Mouse (Mus musculus): ENCODE results near the gene Iqcb1. TPM values are rescaled to one million over a fixed set of nuclear protein-coding genes. Genes with fewer than 3 reads are reported as not detected.

The Iqcb1 gene
- polyA plus RNA-seq (2012; ENCODE audit: low replicate concordance): 0.06 and 0.94 TPM in 2 replicates

DNA sequence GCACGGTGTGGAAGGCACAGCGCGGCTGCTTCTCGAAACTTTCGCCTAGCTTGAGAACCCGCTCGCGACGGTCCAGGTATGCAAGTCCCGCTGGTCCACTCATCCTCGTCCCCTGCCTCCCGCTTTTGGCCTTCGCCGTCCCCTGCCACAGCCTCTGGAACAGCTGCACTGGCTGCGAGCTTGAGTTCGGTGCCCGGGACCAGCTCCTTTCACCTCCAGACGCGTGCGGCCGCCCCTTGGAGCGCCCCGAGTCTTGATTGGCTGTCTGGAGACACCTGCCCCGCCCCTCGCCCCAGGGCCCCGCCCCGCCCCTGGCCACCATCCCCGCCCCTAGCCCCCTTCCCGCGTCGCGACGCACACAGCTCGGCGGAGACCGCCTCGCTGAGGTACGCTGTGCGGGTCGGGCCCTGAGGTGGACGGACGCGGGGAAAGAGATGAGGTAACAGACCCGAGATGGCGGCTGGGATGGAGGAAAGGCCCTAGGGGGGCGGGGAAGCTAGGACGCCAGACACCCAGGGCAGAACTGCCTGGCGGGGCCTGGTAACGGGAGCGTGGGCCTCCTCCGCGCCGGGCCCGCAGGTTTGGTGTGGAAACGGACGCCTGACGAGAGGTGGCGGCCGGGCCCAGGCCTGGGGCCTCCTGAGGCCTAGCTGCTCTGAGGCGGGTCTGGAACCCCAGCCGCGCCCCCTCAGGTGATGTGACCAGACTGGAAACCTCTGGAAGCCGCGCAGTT is at the start of gene Iqcb1:
Gene Iqcb1, plus strand, starts transcription at position 332 of the 733 bp plus-strand sequence.

GRCm38 (mm10) chr16:36784594-36785313 is 43.4 kb upstream of the Iqcb1 start, which contains the start of gene Slc15a2:
Slc15a2 (minus strand) TSS chr16:36784962.

GRCm38 (mm10) chr16:36874583-36875275 is 46.5 kb downstream of the Iqcb1 start, which contains the start of the genes Eaf2 and Golgb1:
Eaf2 (minus strand) TSS chr16:36875003.
Golgb1 (plus strand) TSS chr16:36875140.

Other genes starting within 250 kb of the Iqcb1 start
- gene Cd86, start 162.3 kb upstream of the Iqcb1 start, polyA plus RNA-seq (2012; ENCODE audit: low replicate concordance): 0.07 and 0.98 TPM in 2 replicates
- gene Ildr1, start 134.4 kb upstream of the Iqcb1 start, polyA plus RNA-seq (2012; ENCODE audit: low replicate concordance): 1.3 and 2.7 TPM in 2 replicates
- gene Slc15a2, start 43.4 kb upstream of the Iqcb1 start, polyA plus RNA-seq (2012; ENCODE audit: low replicate concordance): 0.16 and 0.38 TPM in 2 replicates
- gene Eaf2, start 46.6 kb downstream of the Iqcb1 start, polyA plus RNA-seq (2012; ENCODE audit: low replicate concordance): 1.1 and 4.2 TPM in 2 replicates
- 11.3 and 17.2 TPM in 2 replicates for gene Golgb1, start 46.8 kb downstream of the Iqcb1 start, polyA plus RNA-seq (2012; ENCODE audit: low replicate concordance)
- 31.8 and 42.0 TPM in 2 replicates for gene Hcls1, start 106.6 kb downstream of the Iqcb1 start, polyA plus RNA-seq (2012; ENCODE audit: low replicate concordance)
- 0.07 and 0.22 TPM in 2 replicates for gene Fbxo40, start 162.1 kb downstream of the Iqcb1 start, polyA plus RNA-seq (2012; ENCODE audit: low replicate concordance)
- 4.0 and 6.3 TPM in 2 replicates for gene Polq, start 183.4 kb downstream of the Iqcb1 start, polyA plus RNA-seq (2012; ENCODE audit: low replicate concordance)

Data from leukemia stem cell, adult 10-12 weeks (primary cell).